Mouse (Mus musculus) embryonic facial prominence, embryonic 15.5 days (tissue): ENCODE data around the gene Klhdc8b. TPM values are rescaled to one million over a fixed set of nuclear protein-coding genes. Genes with fewer than 3 reads are reported as not detected.

Experiments
- ATAC-seq: fragments of 200-750 bp; cut with Nextera tagmentation; 2 replicates; pipeline ENCODE4 v1.8.0; 2017; ENCODE audit warnings: low read depth, moderate TSS enrichment; ENCODE audit not compliant: insufficient number of reproducible peaks, low FRiP score, low TSS enrichment
- H3K27ac ChIP-seq: fragments of 300-500 bp; sonication (generic); replicated peaks from 2 replicates; pipeline ENCODE4 v1.5.1; 2015; ENCODE audit warnings: mild to moderate bottlenecking, inconsistent platforms
- H3K27me3 ChIP-seq: fragments of 300-500 bp; sonication (generic); 2 replicates; pipeline ENCODE4 v1.6.1; 2015; ENCODE audit warnings: inconsistent platforms
- H3K36me3 ChIP-seq: fragments of 300-500 bp; sonication (generic); 2 replicates; pipeline ENCODE4 v1.6.1; 2015; ENCODE audit warnings: mild to moderate bottlenecking, inconsistent platforms
- H3K4me1 ChIP-seq: fragments of 300-500 bp; sonication (generic); 2 replicates; pipeline ENCODE4 v1.6.1; 2015; ENCODE audit warnings: inconsistent platforms
- H3K4me2 ChIP-seq: fragments of 300-500 bp; sonication (generic); replicated peaks from 2 replicates; pipeline ENCODE4 v1.6.1; 2015; ENCODE audit warnings: mild to moderate bottlenecking, inconsistent platforms
- H3K4me3 ChIP-seq: fragments of 300-500 bp; sonication (generic); replicated peaks from 2 replicates; pipeline ENCODE4 v1.5.1; 2015; ENCODE audit warnings: mild to moderate bottlenecking, inconsistent platforms
- H3K9ac ChIP-seq: fragments of 300-500 bp; sonication (generic); 2 replicates; pipeline ENCODE4 v1.6.1; 2015; ENCODE audit warnings: inconsistent platforms
- H3K9me3 ChIP-seq: fragments of 300-500 bp; sonication (generic); replicated peaks from 2 replicates; pipeline ENCODE4 v1.6.1; 2016; ENCODE audit warnings: inconsistent platforms
- WGBS: fragments of 180-500 bp; shearing (Covaris S2); methylation state at CpG from one replicate; pipeline ENCODE4 v1.1.7; 2015; 5-methylcytosine and 5-hydroxymethylcytosine counted together
- polyA plus RNA-seq: library from polyadenylated mRNA; unstranded; fragments of >200 nt; fragmentation: Nextera tagmentation; extraction: Ambion mirVana; gene quantifications from 2 replicates; pipeline ENCODE4 v1.2.1, GENCODE M21; 2015

Gene Klhdc8b
- polyA plus RNA-seq, 1 experiment from 2014 or later, result 35.7 TPM

- H3K9ac ChIP-seq, result no peak overlapping the region
- H3K27ac ChIP-seq, result peak overlapping the region; percentile 41; the same call in 1 of the 2 replicates
- H3K9me3 ChIP-seq, result no peaks in the 10 kb centered on the region
- H3K4me2 ChIP-seq, result peak overlapping the region; percentile 86; the same call in 1 of the 2 replicates
- ATAC-seq, result no peak
- no peak overlapping the region for H3K4me3 ChIP-seq
- H3K27me3 ChIP-seq, result no peaks in the 10 kb centered on the region
- H3K4me1 ChIP-seq, result peaks cover 51% of the 10 kb centered on the region
- 39% methylated on average over 4 of the region's 4 CpGs for WGBS
- peaks cover 13% of the 10 kb centered on the region; the same call in 1 of the 2 replicates for H3K36me3 ChIP-seq
These were observed 11.5 kb downstream of the Klhdc8b start for GRCm38 (mm10) chr9:108449860-108450259.

DNA sequence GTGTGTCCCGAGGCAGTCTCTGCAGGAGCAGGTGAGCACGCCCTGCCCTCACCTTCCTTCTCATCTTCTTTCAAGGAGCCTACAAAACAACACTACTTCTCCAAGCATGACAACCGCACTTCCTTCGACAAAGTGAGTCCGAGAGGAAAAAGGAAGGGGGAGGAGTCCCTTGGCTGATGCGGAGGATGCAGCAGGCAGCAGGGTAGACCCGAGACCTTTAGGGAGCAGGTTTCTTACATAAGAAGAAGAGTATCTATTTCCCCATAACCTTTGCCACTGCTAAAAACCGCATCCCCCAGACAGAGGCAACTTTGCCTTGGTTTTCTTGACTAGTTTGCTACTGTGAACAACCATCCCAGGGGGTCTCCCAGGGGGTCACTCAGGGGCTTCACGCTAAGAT is 16.3 kb downstream of the Klhdc8b start:
- H3K27ac ChIP-seq, result no peak overlapping the region
- ATAC-seq, result no peak
- H3K36me3 ChIP-seq, result peaks cover 13% of the 10 kb centered on the region; the same call in 1 of the 2 replicates
- H3K4me2 ChIP-seq, result no peak overlapping the region
- H3K27me3 ChIP-seq, result no peaks in the 10 kb centered on the region
- peaks cover 27% of the 10 kb centered on the region for H3K4me1 ChIP-seq
- H3K9ac ChIP-seq, result no peak overlapping the region
- H3K9me3 ChIP-seq, result no peaks in the 10 kb centered on the region
- no peak overlapping the region for H3K4me3 ChIP-seq
- WGBS, result 56% methylated on average over 9 of the region's 9 CpGs

DNA sequence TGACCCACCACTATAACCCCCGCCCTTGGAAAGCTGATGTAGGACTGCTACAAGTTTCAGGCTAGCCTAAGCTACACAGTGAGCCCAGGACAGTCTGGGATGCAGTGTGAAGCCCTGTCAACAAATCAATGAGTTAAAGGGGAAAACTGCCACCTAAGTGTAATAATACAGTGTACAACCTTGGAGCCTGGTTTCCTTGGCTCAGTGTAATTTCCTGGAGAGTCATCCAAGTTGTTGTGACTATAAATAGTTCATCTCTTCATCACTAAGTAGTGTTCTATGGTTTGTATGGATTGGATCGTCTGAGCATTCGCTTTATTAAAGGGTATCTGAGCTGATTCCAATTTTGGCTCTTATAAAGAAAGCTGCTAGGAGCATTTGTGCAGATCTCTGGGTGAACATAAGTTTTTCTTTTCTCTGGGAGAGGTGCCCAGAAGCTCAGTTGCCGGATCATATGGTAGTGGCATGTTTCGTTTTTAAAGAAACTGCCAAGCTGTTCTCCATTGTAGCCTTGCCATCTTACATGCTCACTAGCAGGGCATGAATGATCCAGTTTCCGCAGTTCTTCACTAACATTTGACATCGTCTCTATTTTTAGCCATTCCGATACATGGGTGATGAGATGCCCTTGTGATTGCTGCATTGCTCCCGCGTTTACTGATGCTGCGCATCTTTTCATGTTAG is 20.0 kb downstream of the Klhdc8b start:
- H3K9ac ChIP-seq, result no peak overlapping the region
- peaks cover 24% of the 10 kb centered on the region for H3K4me1 ChIP-seq
- H3K27me3 ChIP-seq, result no peaks in the 10 kb centered on the region
- H3K9me3 ChIP-seq, result no peaks in the 10 kb centered on the region
- ATAC-seq, result no peak
- no peaks in the 10 kb centered on the region for H3K36me3 ChIP-seq
- 59% methylated on average over 11 of the region's 11 CpGs for WGBS
- H3K27ac ChIP-seq, result peak overlapping the region; percentile 65
- H3K4me2 ChIP-seq, result 0 out of 2 replicates have a peak overlapping the region, but pooled peaks have one; percentile 4
- no peak overlapping the region for H3K4me3 ChIP-seq

- Histone ChIP-seq H3K4me1 (peaks cover 24% of the 10 kb centered on the region), H3K27ac (no peak overlapping the region), H3K9ac (no peak overlapping the region), H3K4me2 (no peak overlapping the region), H3K4me3 (no peak overlapping the region), H3K9me3 (no peaks in the 10 kb centered on the region), H3K27me3 (no peaks in the 10 kb centered on the region), H3K36me3 (no peaks in the 10 kb centered on the region)
- no peak for ATAC-seq
- 69% methylated on average over 5 of the region's 5 CpGs for WGBS
These were observed 20.9 kb downstream of the Klhdc8b start for GRCm38 (mm10) chr9:108440485-108440884.

DNA sequence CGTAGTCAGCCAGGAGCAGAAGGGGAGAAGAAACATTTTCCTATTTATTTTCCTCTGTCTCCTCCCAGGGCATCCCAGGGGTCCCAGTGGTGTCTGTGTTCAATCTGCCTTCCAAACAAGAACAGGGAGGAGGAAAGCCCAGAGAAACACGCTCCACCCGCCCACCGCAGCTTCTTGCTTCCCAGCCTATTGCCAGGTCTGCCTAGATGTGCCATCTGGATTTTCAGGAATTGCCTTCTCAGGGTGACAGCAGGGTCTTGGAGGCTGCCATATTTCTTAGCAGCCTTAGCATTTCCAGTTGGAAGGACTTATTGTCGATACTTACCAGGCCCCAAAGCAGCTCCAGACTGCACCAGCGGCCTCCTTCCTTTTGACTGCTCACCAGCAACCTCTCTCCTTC is 22.2 kb downstream of the Klhdc8b start:
- Histone ChIP-seq H3K4me3 (no peak overlapping the region), H3K27ac (peak overlapping the region; percentile 22; the same call in 1 of the 2 replicates), H3K4me1 (peaks cover 24% of the 10 kb centered on the region), H3K9ac (no peak overlapping the region), H3K4me2 (no peak overlapping the region), H3K9me3 (no peaks in the 10 kb centered on the region), H3K27me3 (no peaks in the 10 kb centered on the region), H3K36me3 (no peaks in the 10 kb centered on the region)
- no peak for ATAC-seq
- 57% methylated on average over 6 of the region's 6 CpGs for WGBS

- Histone ChIP-seq H3K4me1 (peaks cover 23% of the 10 kb centered on the region), H3K27ac (no peak within 1 kb of the TSS), H3K36me3 (no peaks in the 10 kb centered on the region), H3K9ac (no peak within 1 kb of the TSS), H3K4me3 (no peak within 1 kb of the TSS), H3K9me3 (no peaks in the 10 kb centered on the region), H3K27me3 (no peaks in the 10 kb centered on the region), H3K4me2 (no peak within 1 kb of the TSS)
- ATAC-seq, result no peak
- WGBS, result 69% methylated on average over 3 of the region's 3 CpGs
These were observed 25.2 kb downstream of the Klhdc8b start, which contains the start of gene BC048562 for GRCm38 (mm10) chr9:108436182-108436581. Gene BC048562 (plus strand): TSS chr9:108436482.

GRCm38 (mm10) chr9:108431431-108432067 is 29.8 kb downstream of the Klhdc8b start:
- WGBS, result 45% methylated on average over 32 of the region's 32 CpGs
- Histone ChIP-seq H3K27ac (no peak overlapping the region), H3K4me3 (peak overlapping the region; percentile 32), H3K4me1 (peaks cover 4% of the 10 kb centered on the region; the same call in 1 of the 2 replicates), H3K27me3 (no peaks in the 10 kb centered on the region), H3K4me2 (peak overlapping the region; percentile 44), H3K9ac (no peak overlapping the region), H3K9me3 (no peaks in the 10 kb centered on the region), H3K36me3 (no peaks in the 10 kb centered on the region)
- ATAC-seq, result no peak

GRCm38 (mm10) chr9:108428384-108428783 is 33.0 kb downstream of the Klhdc8b start, which contains the start of gene Ccdc36:
Gene Ccdc36 (minus strand): TSS chr9:108428484.
- H3K9ac ChIP-seq, result no peak within 1 kb of the TSS
- H3K36me3 ChIP-seq, result no peaks in the 10 kb centered on the region
- H3K27me3 ChIP-seq, result no peaks in the 10 kb centered on the region
- H3K4me2 ChIP-seq, result no peak within 1 kb of the TSS
- no peak for ATAC-seq
- H3K27ac ChIP-seq, result no peak within 1 kb of the TSS
- H3K9me3 ChIP-seq, result no peaks in the 10 kb centered on the region
- peaks cover 4% of the 10 kb centered on the region; the same call in 1 of the 2 replicates for H3K4me1 ChIP-seq
- H3K4me3 ChIP-seq, result no peak within 1 kb of the TSS

DNA sequence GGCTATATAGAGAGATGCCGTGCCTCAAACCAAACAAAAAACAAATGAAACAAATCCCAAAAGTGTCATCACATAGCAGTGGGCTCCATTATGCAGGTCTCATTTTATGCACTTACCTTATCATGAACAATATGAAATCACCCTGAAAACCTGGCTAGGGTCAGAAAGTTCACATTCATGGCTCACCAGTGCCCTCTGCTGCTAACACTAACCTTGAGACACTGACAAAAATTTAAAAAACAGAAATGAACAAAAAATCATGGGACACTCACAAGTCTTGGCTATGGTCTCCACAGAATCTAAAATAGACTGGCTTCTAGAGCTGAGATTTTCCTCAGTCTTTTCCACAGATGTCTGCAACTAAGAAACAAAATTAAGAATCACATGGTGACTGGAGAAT is 49.2 kb downstream of the Klhdc8b start:
- no peak overlapping the region for H3K9ac ChIP-seq
- no peaks in the 10 kb centered on the region for H3K9me3 ChIP-seq
- ATAC-seq, result no peak
- no peaks in the 10 kb centered on the region for H3K4me1 ChIP-seq
- no peak overlapping the region for H3K27ac ChIP-seq
- 75% methylated on average over 1 of the region's 1 CpGs for whole genome bisulfite sequencing
- no peak overlapping the region for H3K4me3 ChIP-seq
- H3K36me3 ChIP-seq, result no peaks in the 10 kb centered on the region
- H3K4me2 ChIP-seq, result no peak overlapping the region
- no peaks in the 10 kb centered on the region for H3K27me3 ChIP-seq

GRCm38 (mm10) chr9:108411381-108411942 is 49.9 kb downstream of the Klhdc8b start:
- WGBS, result 70% methylated on average over 9 of the region's 9 CpGs
- no peaks in the 10 kb centered on the region for H3K36me3 ChIP-seq

DNA sequence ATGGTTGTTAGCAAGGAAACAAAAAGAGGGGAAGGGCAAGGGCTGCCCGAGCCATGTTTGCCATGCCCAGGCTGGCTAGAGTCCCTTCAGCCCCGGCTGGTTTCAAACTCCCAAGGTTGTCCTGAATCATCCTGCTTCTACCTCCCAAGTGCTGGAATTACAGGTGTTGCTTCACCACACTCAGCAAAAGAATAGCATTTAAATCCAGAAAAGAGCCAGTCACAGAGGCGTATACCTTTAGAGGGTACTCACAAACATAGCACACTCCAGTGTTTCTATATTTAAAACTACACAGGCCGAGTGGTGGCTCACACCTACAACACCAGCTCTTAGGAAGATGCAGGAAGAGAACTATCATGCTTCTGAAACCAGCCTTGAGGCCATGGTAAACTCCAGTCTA is 51.8 kb downstream of the Klhdc8b start:
- no peak for ATAC-seq
- Histone ChIP-seq H3K27ac (no peak overlapping the region), H3K4me1 (no peaks in the 10 kb centered on the region), H3K9ac (no peak overlapping the region), H3K9me3 (no peaks in the 10 kb centered on the region), H3K27me3 (no peaks in the 10 kb centered on the region), H3K4me3 (no peak overlapping the region), H3K4me2 (no peak overlapping the region), H3K36me3 (no peaks in the 10 kb centered on the region)
- 82% methylated on average over 4 of the region's 4 CpGs for WGBS

More at GRCm38 (mm10) chr9:108411381-108411942, 49.9 kb downstream of the Klhdc8b start:
- H3K4me2 ChIP-seq, result no peak overlapping the region
- H3K27ac ChIP-seq, result no peak overlapping the region
- no peak for ATAC-seq
- no peak overlapping the region for H3K9ac ChIP-seq
- H3K27me3 ChIP-seq, result no peaks in the 10 kb centered on the region
- H3K4me1 ChIP-seq, result no peaks in the 10 kb centered on the region
- no peaks in the 10 kb centered on the region for H3K9me3 ChIP-seq
- no peak overlapping the region for H3K4me3 ChIP-seq
